In genomic region chr2:25549021-25549991, GRCm38 (mm10) we compare ENCODE assay signal across 14 mouse cellular contexts. TPM values are rescaled to one million over a fixed set of nuclear protein-coding genes. Genes with fewer than 3 reads are reported as not detected.
DNase-seq lines count a peak whose midpoint lies in the region; ATAC-seq and TF ChIP-seq lines count a peak whose summit lies in the region.
"Had no signal": no experiment of that assay in that cellular context is flagged by ENCODE, and none has a peak within 500 bp of the region (broad histone marks: within the 10 kb centered on the region; RNA-seq: fewer than 3 reads in every experiment).

No protein-coding gene starts in this region.

- no peaks in the 10 kb centered on the region for H3K27me3 ChIP-seq in stomach, postnatal 0 days (ENCODE audit: control insufficient read depth, insufficient read depth, low read length)
- no peaks in the 10 kb centered on the region for H3K27me3 ChIP-seq in intestine, postnatal 0 days (replicated peaks; ENCODE audit: control insufficient read depth, insufficient read depth, low read length)
- H3K27me3 ChIP-seq: lung, embryonic 15.5 days had no signal

- peak; percentile 5; the same call in 1 of the 2 replicates for ATAC-seq in neutrophil, adult 5-6 weeks (ENCODE audit: extremely low read depth, insufficient number of reproducible peaks, low FRiP score, poor library complexity, severe bottlenecking)
- no peak for ATAC-seq in stomach, postnatal 0 days (ENCODE audit: low FRiP score, low TSS enrichment)
- ATAC-seq in intestine, postnatal 0 days: no peak

- no peak overlapping the region for H3K4me2 ChIP-seq in stomach, postnatal 0 days (replicated peaks; ENCODE audit: low read depth)
- H3K4me2 ChIP-seq in intestine, postnatal 0 days (replicated peaks; ENCODE audit: low read depth): no peak overlapping the region
- H3K4me2 ChIP-seq: lung, embryonic 15.5 days had no signal

- no peak overlapping the region for H3K4me3 ChIP-seq in stomach, postnatal 0 days (ENCODE audit: low read depth, low read length)
- H3K4me3 ChIP-seq in intestine, postnatal 0 days (ENCODE audit: low read depth, low read length): no peak overlapping the region
- H3K4me3 ChIP-seq: erythroblast, embryonic 14.5 days; hindbrain, embryonic 10.5 days; lung, embryonic 15.5 days had no signal

- H3K9ac ChIP-seq in stomach, postnatal 0 days (ENCODE audit: low read length): no peak overlapping the region
- no peak overlapping the region for H3K9ac ChIP-seq in intestine, postnatal 0 days (ENCODE audit: low read depth, low read length)
- H3K9ac ChIP-seq: lung, embryonic 15.5 days had no signal

- no peak for TF ChIP-seq CTCF in stomach, postnatal 0 days (IDR thresholded peaks at IDR 0.05; ENCODE audit: low read depth)
- no peak for TF ChIP-seq CTCF in intestine, postnatal 0 days (IDR thresholded peaks at IDR 0.05; ENCODE audit: low read depth)

- no peak overlapping the region for H3K27ac ChIP-seq in stomach, postnatal 0 days (replicated peaks)
- H3K27ac ChIP-seq in intestine, postnatal 0 days (ENCODE audit: low read depth, low read length): no peak overlapping the region
- H3K27ac ChIP-seq: hindbrain, embryonic 10.5 days; lung, embryonic 15.5 days had no signal

- no peak for TF ChIP-seq EP300 in stomach, postnatal 0 days (optimal IDR thresholded peaks at IDR 0.05)

- peak; percentile 28 for DNase-seq in cerebellum, adult 11-12 months
- DNase-seq in cerebellum, postnatal 10 days: no peak
- DNase-seq in spleen, adult 18-20 months: peak; percentile 28 to 30
- no peak for DNase-seq in spleen, postnatal 10 days (ENCODE audit: low spot score in 2 of 2)
- DNase-seq in layer of hippocampus, adult 18-20 months (ENCODE audit: low spot score in 2 of 2): no peak
- no peak for DNase-seq in stomach, postnatal 0 days (ENCODE audit: low spot score)
- DNase-seq: adrenal gland, adult 8-10 months; cerebellum, postnatal 36 days; kidney, postnatal 36 days had no signal

- 62% methylated on average over 9 of the region's 9 CpGs for WGBS in stomach, postnatal 0 days
- WGBS in intestine, postnatal 0 days: 64% methylated on average over 9 of the region's 9 CpGs

- H3K9me3 ChIP-seq in stomach, postnatal 0 days (ENCODE audit: control insufficient read depth, low read length): no peaks in the 10 kb centered on the region
- H3K9me3 ChIP-seq in intestine, postnatal 0 days (ENCODE audit: control insufficient read depth): no peaks in the 10 kb centered on the region
- H3K9me3 ChIP-seq: hindbrain, embryonic 10.5 days; lung, embryonic 15.5 days had no signal

- H3K36me3 ChIP-seq in stomach, postnatal 0 days (ENCODE audit: control insufficient read depth, insufficient read depth, low read length): no peaks in the 10 kb centered on the region
- H3K36me3 ChIP-seq in intestine, postnatal 0 days (ENCODE audit: control insufficient read depth, insufficient read depth): no peaks in the 10 kb centered on the region
- H3K36me3 ChIP-seq: lung, embryonic 15.5 days had no signal

- no peaks in the 10 kb centered on the region for H3K4me1 ChIP-seq in stomach, postnatal 0 days (replicated peaks; ENCODE audit: control insufficient read depth, insufficient read depth)
- no peaks in the 10 kb centered on the region for H3K4me1 ChIP-seq in intestine, postnatal 0 days (replicated peaks; ENCODE audit: control insufficient read depth, insufficient read depth, low read length)

RNA-seq across cellular contexts. Expression of gene Traf2, which starts 2.6 kb away (rescaled TPM):
- 28.1 and 30.4 TPM in 2 replicates for total RNA-seq in neutrophil, adult 5-6 weeks (2017)
- total RNA-seq in layer of hippocampus, adult 18-20 months (2021): 10 to 100 TPM; 10.9 to 12.0 TPM
- polyA plus RNA-seq in stomach, postnatal 0 days (2015; fragmentation: Nextera tagmentation; extraction: Ambion mirVana): 15.9 and 16.0 TPM in 2 replicates
- polyA plus RNA-seq in intestine, postnatal 0 days (2015; fragmentation: Nextera tagmentation; extraction: Ambion mirVana): 16.4 and 18.7 TPM in 2 replicates

RNA-seq across cellular contexts. Expression of gene Edf1, which starts 8.3 kb away (rescaled TPM):
- total RNA-seq in neutrophil, adult 5-6 weeks (2017): 66.3 and 85.4 TPM in 2 replicates
- 100 to 1,000 TPM; 212 to 213 TPM for total RNA-seq in layer of hippocampus, adult 18-20 months (2021)
- polyA plus RNA-seq in stomach, postnatal 0 days (2015; fragmentation: Nextera tagmentation; extraction: Ambion mirVana): 351 and 372 TPM in 2 replicates
- 481 and 496 TPM in 2 replicates for polyA plus RNA-seq in intestine, postnatal 0 days (2015; fragmentation: Nextera tagmentation; extraction: Ambion mirVana)

RNA-seq across cellular contexts. Expression of gene Mamdc4, which starts 25.3 kb away (rescaled TPM):
- 4.5 and 5.4 TPM in 2 replicates for total RNA-seq in neutrophil, adult 5-6 weeks (2017)
- total RNA-seq in layer of hippocampus, adult 18-20 months (2021): 1 to 10 TPM; 2.1 to 4.0 TPM
- 0.34 and 0.55 TPM in 2 replicates for polyA plus RNA-seq in stomach, postnatal 0 days (2015; fragmentation: Nextera tagmentation; extraction: Ambion mirVana)
- 588 and 718 TPM in 2 replicates for polyA plus RNA-seq in intestine, postnatal 0 days (2015; fragmentation: Nextera tagmentation; extraction: Ambion mirVana)

RNA-seq across cellular contexts. Expression of gene Phpt1, which starts 25.7 kb away (rescaled TPM):
- 0.61 and 1.5 TPM in 2 replicates for total RNA-seq in neutrophil, adult 5-6 weeks (2017)
- 10 to 100 TPM; 63.0 to 66.2 TPM for total RNA-seq in layer of hippocampus, adult 18-20 months (2021)
- 87.0 and 87.5 TPM in 2 replicates for polyA plus RNA-seq in stomach, postnatal 0 days (2015; fragmentation: Nextera tagmentation; extraction: Ambion mirVana)
- polyA plus RNA-seq in intestine, postnatal 0 days (2015; fragmentation: Nextera tagmentation; extraction: Ambion mirVana): 116 TPM in 2 replicates

RNA-seq across cellular contexts. Expression of gene Ajm1, which starts 32.3 kb away (rescaled TPM):
- total RNA-seq in neutrophil, adult 5-6 weeks (2017): 0.25 TPM in 1 of 2 replicates, not detected in the other
- 100 to 1,000 TPM in 1 of 2 experiments, 10 to 100 TPM in 1; 98.6 to 102 TPM for total RNA-seq in layer of hippocampus, adult 18-20 months (2021)
- 0.29 and 0.52 TPM in 2 replicates for polyA plus RNA-seq in stomach, postnatal 0 days (2015; fragmentation: Nextera tagmentation; extraction: Ambion mirVana)
- 0.68 and 0.78 TPM in 2 replicates for polyA plus RNA-seq in intestine, postnatal 0 days (2015; fragmentation: Nextera tagmentation; extraction: Ambion mirVana)
- polyA plus RNA-seq: erythroblast, embryonic 14.5 days had no signal

Comparison
In these comparisons a context has a peak if more than half of its experiments do, and no peak if none do; other contexts are left out.
1. DNase-seq: peak in cerebellum, adult 11-12 months (single experiment) and spleen, adult 18-20 months (2 of 2); none in cerebellum, postnatal 10 days (0 of 2), spleen, postnatal 10 days (0 of 2), layer of hippocampus, adult 18-20 months (0 of 2) and stomach, postnatal 0 days (single experiment).